Mouse (Mus musculus) stomach, embryonic 16.5 days (tissue): Measurements from ENCODE around the gene Nkain1. TPM values are rescaled to one million over a fixed set of nuclear protein-coding genes. Genes with fewer than 3 reads are reported as not detected.

Experiments used
- ATAC-seq: fragments of 200-750 bp; cut with Nextera tagmentation; 2 replicates; pipeline ENCODE4 v1.8.0; 2017; ENCODE audit warnings: moderate number of reproducible peaks, moderate TSS enrichment; ENCODE audit not compliant: insufficient read depth, low FRiP score
- H3K27ac ChIP-seq: fragments of 300-500 bp; sonication (generic); 2 replicates; pipeline ENCODE4 v1.5.1; 2014; ENCODE audit warnings: low read length
- H3K27me3 ChIP-seq: fragments of 300-500 bp; sonication (generic); 2 replicates; pipeline ENCODE4 v1.6.1; 2014; ENCODE audit warnings: low read length, control low read depth, mixed read lengths; ENCODE audit not compliant: control insufficient read depth, insufficient read depth
- H3K36me3 ChIP-seq: fragments of 300-500 bp; sonication (generic); 2 replicates; pipeline ENCODE4 v1.6.1; 2014; ENCODE audit warnings: low read length; ENCODE audit not compliant: control insufficient read depth, insufficient read depth
- H3K4me1 ChIP-seq: fragments of 300-500 bp; sonication (generic); 2 replicates; pipeline ENCODE4 v1.6.1; 2014; ENCODE audit warnings: low read length, control low read depth, mixed read lengths; ENCODE audit not compliant: control insufficient read depth, insufficient read depth
- H3K4me2 ChIP-seq: fragments of 300-500 bp; sonication (generic); 2 replicates; pipeline ENCODE4 v1.6.1; 2014; ENCODE audit warnings: low read depth, low read length, mixed read lengths
- H3K4me3 ChIP-seq: fragments of 300-500 bp; sonication (generic); replicated peaks from 2 replicates; pipeline ENCODE4 v1.5.1; 2014; ENCODE audit warnings: mild to moderate bottlenecking, low read length
- H3K9ac ChIP-seq: fragments of 300-500 bp; sonication (generic); 2 replicates; pipeline ENCODE4 v1.6.1; 2014; ENCODE audit warnings: low read length
- H3K9me3 ChIP-seq: fragments of 300-500 bp; sonication (generic); replicated peaks from 2 replicates; pipeline ENCODE4 v1.6.1; 2016; ENCODE audit warnings: low read length, control low read depth; ENCODE audit not compliant: control insufficient read depth
- WGBS: fragments of 180-500 bp; shearing (Covaris S2); extraction: QIAGEN DNeasy Blood & Tissue Kit; methylation state at CpG from one replicate; pipeline ENCODE4 v1.1.7; 2014; 5-methylcytosine and 5-hydroxymethylcytosine counted together
- polyA plus RNA-seq: library from polyadenylated mRNA; unstranded; fragments of >200 nt; fragmentation: Nextera tagmentation; extraction: Ambion mirVana; gene quantifications from 2 replicates; pipeline ENCODE4 v1.2.1, GENCODE M21; 2015

Gene Nkain1
- polyA plus RNA-seq, 1 experiment from 2014 or later, result not detected

- Histone ChIP-seq H3K4me2 (no peak overlapping the region), H3K9ac (no peak overlapping the region), H3K27me3 (no peaks in the 10 kb centered on the region), H3K36me3 (no peaks in the 10 kb centered on the region), H3K9me3 (no peaks in the 10 kb centered on the region), H3K4me1 (no peaks in the 10 kb centered on the region), H3K4me3 (no peak overlapping the region), H3K27ac (no peak overlapping the region)
- WGBS, result 87% methylated on average over 4 of the region's 4 CpGs
- no peak for ATAC-seq
Observed at GRCm38 (mm10) chr4:130540831-130541230, 33.1 kb downstream of the Nkain1 start.

GRCm38 (mm10) chr4:130539706-130540105 is 34.3 kb downstream of the Nkain1 start:
- no peaks in the 10 kb centered on the region for H3K4me1 ChIP-seq
- no peak for ATAC-seq
- no peak overlapping the region for H3K9ac ChIP-seq
- WGBS, result 83% methylated on average over 7 of the region's 7 CpGs
- H3K36me3 ChIP-seq, result no peaks in the 10 kb centered on the region
- H3K4me3 ChIP-seq, result no peak overlapping the region
- no peak overlapping the region for H3K4me2 ChIP-seq
- no peak overlapping the region for H3K27ac ChIP-seq
- H3K9me3 ChIP-seq, result no peaks in the 10 kb centered on the region
- H3K27me3 ChIP-seq, result no peaks in the 10 kb centered on the region

- Histone ChIP-seq H3K27me3 (no peaks in the 10 kb centered on the region), H3K36me3 (no peaks in the 10 kb centered on the region), H3K4me2 (no peak overlapping the region), H3K4me1 (no peaks in the 10 kb centered on the region), H3K9me3 (no peaks in the 10 kb centered on the region), H3K9ac (no peak overlapping the region), H3K27ac (no peak overlapping the region), H3K4me3 (no peak overlapping the region)
- 71% methylated on average over 8 of the region's 8 CpGs for WGBS
- ATAC-seq, result no peak
Observed at GRCm38 (mm10) chr4:130539053-130539452, 34.9 kb downstream of the Nkain1 start.

GRCm38 (mm10) chr4:130537371-130537770 is 36.6 kb downstream of the Nkain1 start:
- Histone ChIP-seq H3K9ac (no peak overlapping the region; the same call in 1 of the 2 replicates), H3K9me3 (no peaks in the 10 kb centered on the region), H3K36me3 (no peaks in the 10 kb centered on the region), H3K4me1 (no peaks in the 10 kb centered on the region), H3K27ac (no peak overlapping the region), H3K4me3 (no peak overlapping the region), H3K27me3 (no peaks in the 10 kb centered on the region), H3K4me2 (no peak overlapping the region)
- 97% methylated on average over 7 of the region's 7 CpGs for WGBS
- ATAC-seq, result no peak

GRCm38 (mm10) chr4:130535789-130536188 is 38.2 kb downstream of the Nkain1 start:
- no peak overlapping the region for H3K27ac ChIP-seq
- H3K36me3 ChIP-seq, result no peaks in the 10 kb centered on the region
- H3K9ac ChIP-seq, result no peak overlapping the region
- no peak overlapping the region for H3K4me2 ChIP-seq
- H3K4me1 ChIP-seq, result peaks cover 4% of the 10 kb centered on the region
- no peaks in the 10 kb centered on the region for H3K9me3 ChIP-seq
- WGBS, result 61% methylated on average over 1 of the region's 1 CpGs
- no peaks in the 10 kb centered on the region for H3K27me3 ChIP-seq
- no peak overlapping the region for H3K4me3 ChIP-seq
- ATAC-seq, result no peak

- no peak overlapping the region for H3K4me2 ChIP-seq
- H3K36me3 ChIP-seq, result no peaks in the 10 kb centered on the region
- peaks cover 4% of the 10 kb centered on the region for H3K4me1 ChIP-seq
- H3K4me3 ChIP-seq, result no peak overlapping the region
- 34% methylated on average over 4 of the region's 4 CpGs for WGBS
- no peaks in the 10 kb centered on the region for H3K27me3 ChIP-seq
- ATAC-seq, result no peak
- no peak overlapping the region for H3K9ac ChIP-seq
- H3K9me3 ChIP-seq, result no peaks in the 10 kb centered on the region
- no peak overlapping the region for H3K27ac ChIP-seq
Observed at GRCm38 (mm10) chr4:130533975-130534374, 40.0 kb downstream of the Nkain1 start.

- no peaks in the 10 kb centered on the region for H3K27me3 ChIP-seq
- H3K4me2 ChIP-seq, result no peak overlapping the region
- H3K9ac ChIP-seq, result no peak overlapping the region
- H3K4me1 ChIP-seq, result peaks cover 4% of the 10 kb centered on the region
- ATAC-seq, result no peak
- no peak overlapping the region for H3K27ac ChIP-seq
- H3K4me3 ChIP-seq, result no peak overlapping the region; the same call in 1 of the 2 replicates
- 54% methylated on average over 6 of the region's 6 CpGs for WGBS
- no peaks in the 10 kb centered on the region for H3K9me3 ChIP-seq
- H3K36me3 ChIP-seq, result no peaks in the 10 kb centered on the region
Observed at GRCm38 (mm10) chr4:130532347-130532746, 41.6 kb downstream of the Nkain1 start.

GRCm38 (mm10) chr4:130531645-130532280 is 42.2 kb downstream of the Nkain1 start:
- no peak overlapping the region for H3K27ac ChIP-seq
- H3K4me2 ChIP-seq, result peak overlapping the region; percentile 56
- H3K27me3 ChIP-seq, result no peaks in the 10 kb centered on the region
- WGBS, result 15% methylated on average over 28 of the region's 28 CpGs
- peak overlapping the region; percentile 21 for H3K4me3 ChIP-seq
- no peak overlapping the region for H3K9ac ChIP-seq
- no peaks in the 10 kb centered on the region for H3K36me3 ChIP-seq
- ATAC-seq, result peak; percentile 65; the same call in 1 of the 2 replicates
- peaks cover 4% of the 10 kb centered on the region for H3K4me1 ChIP-seq
- H3K9me3 ChIP-seq, result no peaks in the 10 kb centered on the region

- H3K9me3 ChIP-seq, result no peaks in the 10 kb centered on the region
- H3K9ac ChIP-seq, result no peak overlapping the region
- H3K4me3 ChIP-seq, result no peak overlapping the region
- no peak overlapping the region for H3K4me2 ChIP-seq
- H3K27ac ChIP-seq, result no peak overlapping the region
- WGBS, result 86% methylated on average over 1 of the region's 1 CpGs
- no peaks in the 10 kb centered on the region for H3K27me3 ChIP-seq
- H3K4me1 ChIP-seq, result peaks cover 4% of the 10 kb centered on the region
- no peaks in the 10 kb centered on the region for H3K36me3 ChIP-seq
- no peak for ATAC-seq
Observed at GRCm38 (mm10) chr4:130527804-130528203, 46.2 kb downstream of the Nkain1 start.
